Mouse (Mus musculus) bone marrow, adult 2 months (tissue): ENCODE results near the gene Thap7. TPM values are rescaled to one million over a fixed set of nuclear protein-coding genes. Genes with fewer than 3 reads are reported as not detected.
A peak's percentile ranks its signal among the peaks of the same experiment; 100 is the strongest.

Source experiments
- H3K27ac ChIP-seq: fragments of 200-500 bp; 2 replicates; pipeline ENCODE4 v1.5.1; 2012; ENCODE audit warnings: low read depth, mild to moderate bottlenecking, control low read depth, inconsistent platforms, low read length; ENCODE audit not compliant: control insufficient read depth, poor library complexity, insufficient read depth
- H3K4me1 ChIP-seq: fragments of 200-500 bp; 2 replicates; pipeline ENCODE4 v1.6.1; 2011; ENCODE audit warnings: low read length; ENCODE audit not compliant: control insufficient read depth, insufficient read depth
- H3K4me3 ChIP-seq: fragments of 200-500 bp; replicated peaks from 2 replicates; pipeline ENCODE3; 2011; ENCODE audit warnings: mild to moderate bottlenecking, low read depth, low read length, control low read depth; ENCODE audit not compliant: control insufficient read depth
- CTCF ChIP-seq: fragments of 200-500 bp; IDR thresholded peaks from 2 replicates; pipeline ENCODE4 v1.5.1; 2011; ENCODE audit warnings: low read length, control low read depth; ENCODE audit not compliant: control insufficient read depth, insufficient read depth
- POLR2A ChIP-seq: fragments of 200-500 bp; IDR thresholded peaks from 2 replicates; pipeline ENCODE4 v1.6.1; 2011; ENCODE audit warnings: low read depth, mild to moderate bottlenecking, control low read depth, low read length, borderline replicate concordance; ENCODE audit not compliant: control insufficient read depth
- WGBS: fragments of 180-500 bp; shearing (Covaris S2); methylation state at CpG from one replicate; pipeline ENCODE4 v1.1.7; 2018; 5-methylcytosine and 5-hydroxymethylcytosine counted together
- polyA plus RNA-seq: library from polyadenylated mRNA; stranded (reverse); fragments of >200 nt; gene quantifications from 2 replicates; pipeline ENCODE4 v1.2.4, GENCODE M21; 2011; ENCODE audit warnings: low replicate concordance; ENCODE audit not compliant: missing spikeins, insufficient read depth, insufficient read length

Gene Thap7
- polyA plus RNA-seq, 1 experiment: 31.8 TPM

- Histone ChIP-seq H3K4me1 (no peaks in the 10 kb centered on the region; the same call in 1 of the 2 replicates), H3K27ac (no peak overlapping the region), H3K4me3 (no peak overlapping the region)
- WGBS: 62% methylated on average over 14 of the region's 14 CpGs
- TF ChIP-seq POLR2A: no peak
- peak; percentile 25; the same call in 1 of the 2 replicates for TF ChIP-seq CTCF
Measured at GRCm38 (mm10) chr16:17488478-17489468, 42.2 kb downstream of the Thap7 start.

DNA sequence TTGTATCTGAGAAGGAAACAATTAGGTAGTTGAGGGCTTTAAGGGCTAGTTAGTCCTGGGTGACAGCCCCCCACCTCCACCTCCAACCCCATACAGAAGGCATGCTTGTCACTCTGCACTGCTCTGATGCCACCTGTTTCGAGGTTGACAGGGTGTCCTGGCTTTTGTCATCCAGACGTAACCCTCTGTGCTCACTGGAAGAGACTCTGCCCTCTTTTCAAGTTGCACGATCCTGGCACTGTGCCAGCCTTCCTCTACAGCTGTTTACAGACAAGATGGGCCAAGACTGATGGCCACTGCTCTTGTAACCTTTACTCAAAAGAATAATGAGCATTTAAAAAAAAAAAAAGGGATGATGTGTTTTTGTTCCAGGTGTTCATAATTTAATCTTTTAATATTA is 44.4 kb downstream of the Thap7 start:
- WGBS: 40% methylated on average over 3 of the region's 3 CpGs

DNA sequence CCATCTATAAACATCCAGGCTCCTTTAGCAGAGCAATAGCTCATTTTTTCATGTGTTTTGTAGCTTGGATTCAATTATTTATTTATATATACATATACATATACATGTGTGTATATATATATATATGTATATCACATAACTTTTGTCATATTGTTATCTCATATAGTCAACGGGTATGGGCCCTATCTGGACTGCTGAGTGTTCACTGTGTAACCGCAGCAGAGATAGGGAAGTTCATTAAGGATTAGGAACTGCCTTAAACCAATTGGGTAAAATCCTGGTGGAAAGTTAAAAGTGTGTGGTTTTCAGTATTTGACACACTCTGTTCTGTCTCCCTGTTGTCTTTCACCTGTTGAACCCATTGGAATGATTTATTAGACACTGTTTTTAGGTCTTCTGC is 49.5 kb downstream of the Thap7 start:
- 45% methylated on average over 2 of the region's 2 CpGs for WGBS

More for the DNA sequence above, 44.4 kb downstream of the Thap7 start:
- no peak overlapping the region for H3K4me3 ChIP-seq
- no peaks in the 10 kb centered on the region for H3K4me1 ChIP-seq
- TF ChIP-seq POLR2A (no peak), CTCF (no peak)
- no peak overlapping the region for H3K27ac ChIP-seq

GRCm38 (mm10) chr16:17478331-17478943 is 52.5 kb downstream of the Thap7 start:
- H3K27ac ChIP-seq: no peak overlapping the region
- H3K4me3 ChIP-seq: no peak overlapping the region
- 53% methylated on average over 4 of the region's 4 CpGs for WGBS
- H3K4me1 ChIP-seq: no peaks in the 10 kb centered on the region; the same call in 1 of the 2 replicates
- no peak for TF ChIP-seq CTCF
- no peak for TF ChIP-seq POLR2A

More for the DNA sequence above, 49.5 kb downstream of the Thap7 start:
- H3K4me1 ChIP-seq: no peaks in the 10 kb centered on the region; the same call in 1 of the 2 replicates
- H3K27ac ChIP-seq: no peak overlapping the region
- no peak overlapping the region for H3K4me3 ChIP-seq
- no peak for TF ChIP-seq POLR2A
- no peak for TF ChIP-seq CTCF

Other genes starting within 250 kb of the Thap7 start
- 0.63 and 2.3 TPM in 2 replicates for gene Serpind1, start 199.8 kb downstream of the Thap7 start, polyA plus RNA-seq
- gene Snap29, start 125.2 kb downstream of the Thap7 start, polyA plus RNA-seq: 7.7 and 14.5 TPM in 2 replicates
- 26.4 and 46.1 TPM in 2 replicates for gene Pi4ka, start 124.8 kb downstream of the Thap7 start, polyA plus RNA-seq
- gene Crkl, start 79.1 kb downstream of the Thap7 start, polyA plus RNA-seq: 10.5 and 18.7 TPM in 2 replicates
- gene Aifm3, start 41.5 kb downstream of the Thap7 start, polyA plus RNA-seq: not detected in 2 replicates
- 22.2 and 40.6 TPM in 2 replicates for gene Lztr1, start 22.4 kb downstream of the Thap7 start, polyA plus RNA-seq
- not detected in 2 replicates for gene Lrrc74b, start 30.1 kb upstream of the Thap7 start, polyA plus RNA-seq
- gene P2rx6, start 30.7 kb upstream of the Thap7 start, polyA plus RNA-seq: 0.41 TPM in 1 of 2 replicates, not detected in the other
- 4.5 and 4.6 TPM in 2 replicates for gene Slc7a4, start 52.1 kb upstream of the Thap7 start, polyA plus RNA-seq
- 17.1 and 24.9 TPM in 2 replicates for gene Smpd4, start 88.2 kb upstream of the Thap7 start, polyA plus RNA-seq
- gene Ccdc74a, start 115.3 kb upstream of the Thap7 start, polyA plus RNA-seq: 2.4 and 9.9 TPM in 2 replicates
- gene Med15, start 201.8 kb upstream of the Thap7 start, polyA plus RNA-seq: 22.5 and 38.0 TPM in 2 replicates
- gene Klhl22, start 228.5 kb upstream of the Thap7 start, polyA plus RNA-seq: 5.7 and 7.8 TPM in 2 replicates